Mouse (Mus musculus) lung, embryonic 16.5 days (tissue): ENCODE data around the gene Cend1. TPM values are rescaled to one million over a fixed set of nuclear protein-coding genes. Genes with fewer than 3 reads are reported as not detected.

Source experiments
- ATAC-seq: fragments of 200-750 bp; cut with Nextera tagmentation; 2 replicates; pipeline ENCODE4 v1.8.0; 2017; ENCODE audit warnings: low read depth, mild to moderate bottlenecking, moderate library complexity
- H3K27ac ChIP-seq: fragments of 300-500 bp; sonication (generic); 2 replicates; pipeline ENCODE4 v1.5.1; 2014; ENCODE audit warnings: mild to moderate bottlenecking, control low read depth, low read length
- H3K27me3 ChIP-seq: fragments of 300-500 bp; sonication (generic); 2 replicates; pipeline ENCODE4 v1.6.1; 2014; ENCODE audit warnings: low read depth, low read length, mixed read lengths; ENCODE audit not compliant: control insufficient read depth, insufficient read depth
- H3K36me3 ChIP-seq: fragments of 300-500 bp; sonication (generic); 2 replicates; pipeline ENCODE4 v1.6.1; 2014; ENCODE audit warnings: low read length; ENCODE audit not compliant: control insufficient read depth, insufficient read depth
- H3K4me1 ChIP-seq: fragments of 300-500 bp; sonication (generic); replicated peaks from 2 replicates; pipeline ENCODE4 v1.6.1; 2014; ENCODE audit warnings: low read length, mixed read lengths; ENCODE audit not compliant: control insufficient read depth, insufficient read depth
- H3K4me2 ChIP-seq: fragments of 300-500 bp; sonication (generic); 2 replicates; pipeline ENCODE4 v1.6.1; 2014; ENCODE audit warnings: low read depth, low read length, control low read depth
- H3K4me3 ChIP-seq: fragments of 300-500 bp; sonication (generic); 2 replicates; pipeline ENCODE4 v1.5.1; 2014; ENCODE audit warnings: mild to moderate bottlenecking, low read length, control low read depth
- H3K9ac ChIP-seq: fragments of 300-500 bp; sonication (generic); 2 replicates; pipeline ENCODE4 v1.6.1; 2014; ENCODE audit warnings: low read length, control low read depth
- H3K9me3 ChIP-seq: fragments of 300-500 bp; sonication (generic); 2 replicates; pipeline ENCODE4 v1.6.1; 2016; ENCODE audit warnings: low read length; ENCODE audit not compliant: control insufficient read depth
- WGBS: fragments of 180-500 bp; shearing (Covaris S2); extraction: QIAGEN DNeasy Blood & Tissue Kit; methylation state at CpG from one replicate; pipeline ENCODE4 v1.1.7; 2014; 5-methylcytosine and 5-hydroxymethylcytosine counted together
- polyA plus RNA-seq: library from polyadenylated mRNA; unstranded; fragments of >200 nt; fragmentation: Nextera tagmentation; extraction: Ambion mirVana; gene quantifications from 2 replicates; pipeline ENCODE4 v1.2.1, GENCODE M21; 2015

Gene Cend1
- polyA plus RNA-seq, 1 experiment from 2014 or later: 0.79 TPM

DNA sequence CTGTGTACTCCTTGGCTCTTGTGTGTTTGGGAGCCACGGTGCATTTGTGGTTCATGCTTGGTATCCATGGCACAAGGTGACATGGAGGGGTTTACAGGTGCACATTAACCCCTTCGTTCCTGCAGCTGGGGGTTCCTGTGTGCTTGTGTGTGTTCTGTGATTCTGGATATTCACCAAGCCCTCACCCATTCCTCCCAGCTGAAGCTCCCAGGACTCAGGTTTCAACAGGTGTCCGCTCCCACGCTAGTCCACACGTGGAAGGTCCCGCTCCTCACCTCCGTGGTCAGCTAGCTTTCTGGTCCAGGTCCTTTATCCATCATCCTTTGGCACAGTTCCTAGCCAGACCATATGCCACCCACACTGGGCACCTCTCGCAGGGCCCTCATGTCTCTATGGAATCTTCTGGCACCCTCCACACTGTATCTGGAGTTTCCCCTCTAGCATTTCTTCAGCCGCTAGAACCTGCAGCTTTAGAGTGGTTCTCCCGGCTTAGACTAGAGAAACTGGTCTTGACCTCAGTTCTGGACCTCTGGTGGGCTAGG lies 37.4 kb upstream of the Cend1 start:
- Histone ChIP-seq H3K9ac (peak overlapping the region; percentile 90), H3K4me1 (peaks cover 54% of the 10 kb centered on the region), H3K9me3 (no peaks in the 10 kb centered on the region), H3K4me2 (peak overlapping the region; percentile 90), H3K36me3 (peaks cover 19% of the 10 kb centered on the region), H3K27ac (peak overlapping the region; percentile 37; the same call in 1 of the 2 replicates), H3K27me3 (peaks cover 30% of the 10 kb centered on the region), H3K4me3 (peak overlapping the region; percentile 83)
- no peak for ATAC-seq
- WGBS: 57% methylated on average over 10 of the region's 10 CpGs

DNA sequence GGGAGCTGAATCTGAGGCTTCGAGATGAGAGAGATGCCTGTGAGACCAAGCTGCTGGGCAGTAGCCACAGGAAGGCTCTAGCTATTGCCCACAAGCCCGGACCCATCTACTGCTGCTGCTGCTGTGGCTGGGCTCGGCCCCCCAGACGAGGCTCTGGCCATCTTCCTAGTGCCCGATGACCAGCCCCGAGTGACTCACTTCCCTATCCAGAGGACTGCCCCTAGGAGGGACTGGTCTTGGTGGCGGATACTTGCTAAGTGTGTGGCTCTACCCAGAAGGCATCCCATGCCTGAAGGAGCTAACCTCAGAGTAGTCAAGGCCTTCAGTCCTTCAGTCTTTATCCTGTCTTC lies 36.7 kb upstream of the Cend1 start:
- Histone ChIP-seq H3K4me3 (no peak overlapping the region), H3K4me1 (peaks cover 60% of the 10 kb centered on the region), H3K4me2 (no peak overlapping the region), H3K9me3 (no peaks in the 10 kb centered on the region), H3K9ac (no peak overlapping the region), H3K36me3 (peaks cover 13% of the 10 kb centered on the region), H3K27ac (no peak overlapping the region), H3K27me3 (peaks cover 33% of the 10 kb centered on the region)
- 64% methylated on average over 7 of the region's 7 CpGs for WGBS
- ATAC-seq: no peak

DNA sequence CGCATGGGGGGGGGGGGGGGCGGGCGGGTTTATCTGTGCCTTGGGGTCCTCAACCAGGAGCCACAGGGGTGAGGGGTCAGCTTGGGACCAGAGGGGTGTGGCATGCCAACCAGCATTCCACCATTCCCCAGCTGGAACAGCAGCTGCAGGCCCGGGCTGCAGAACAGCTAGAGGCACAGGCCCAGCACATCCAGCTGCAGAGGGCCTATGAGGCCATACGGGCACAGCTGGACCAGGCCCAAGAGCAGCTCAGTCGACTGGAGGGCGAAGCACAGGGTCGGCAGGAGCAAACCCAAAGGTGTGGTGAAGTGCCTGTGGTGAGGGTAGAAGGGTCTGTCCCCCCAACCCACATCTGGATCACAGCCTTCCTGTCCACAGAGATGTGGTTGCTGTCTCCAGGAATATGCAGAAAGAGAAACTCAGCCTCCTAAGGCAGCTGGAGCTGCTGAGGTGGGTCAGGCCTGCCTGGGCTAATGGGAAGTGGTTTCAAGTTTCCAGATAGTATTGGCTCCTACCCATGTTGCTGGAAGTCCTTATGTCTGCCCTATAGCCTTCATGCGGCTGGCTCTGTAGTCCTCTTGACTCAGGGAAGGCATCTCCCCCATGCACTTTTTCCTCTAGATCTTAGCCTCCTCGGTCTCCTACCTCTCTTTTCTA lies 36.2 kb upstream of the Cend1 start:
- no peak overlapping the region for H3K4me3 ChIP-seq
- peak overlapping the region; percentile 32; the same call in 1 of the 2 replicates for H3K9ac ChIP-seq
- ATAC-seq: no peak
- peaks cover 8% of the 10 kb centered on the region for H3K36me3 ChIP-seq
- WGBS: 39% methylated on average over 8 of the region's 10 CpGs
- no peaks in the 10 kb centered on the region for H3K9me3 ChIP-seq
- H3K27me3 ChIP-seq: peaks cover 38% of the 10 kb centered on the region
- H3K27ac ChIP-seq: no peak overlapping the region
- peaks cover 65% of the 10 kb centered on the region for H3K4me1 ChIP-seq
- peak overlapping the region; percentile 46; the same call in 1 of the 2 replicates for H3K4me2 ChIP-seq

DNA sequence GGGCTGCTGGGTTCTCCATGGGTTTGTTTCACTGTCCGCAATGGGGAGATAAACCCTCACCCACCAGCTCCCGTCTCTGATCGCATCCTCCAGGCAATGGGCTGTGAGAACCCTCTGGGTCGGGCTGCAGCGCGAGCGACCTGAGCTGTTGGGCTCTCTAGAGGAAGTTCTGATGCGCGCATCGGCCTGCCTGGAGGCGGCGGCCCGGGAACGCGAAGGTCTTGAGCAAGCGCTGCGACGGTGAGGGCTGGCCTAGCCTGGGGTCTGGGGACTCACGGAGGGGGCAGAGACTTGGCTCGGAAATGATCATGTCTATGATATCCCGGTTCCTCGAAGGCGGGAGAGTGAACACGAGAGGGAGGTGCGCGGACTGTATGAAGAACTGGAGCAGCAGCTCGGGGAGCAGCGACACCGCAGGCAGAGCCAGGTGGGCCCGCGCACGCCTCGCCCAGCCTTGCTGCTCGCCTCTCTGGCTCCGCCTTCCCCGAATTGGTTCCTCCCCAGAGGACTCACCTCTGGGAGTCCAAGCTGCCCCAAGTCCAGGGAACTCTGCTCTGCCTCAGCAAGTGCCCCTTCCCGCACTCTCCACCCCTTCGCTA lies 35.4 kb upstream of the Cend1 start:
- no peak for ATAC-seq
- H3K27ac ChIP-seq: no peak overlapping the region
- H3K9ac ChIP-seq: peak overlapping the region; percentile 56
- H3K4me1 ChIP-seq: peaks cover 69% of the 10 kb centered on the region
- H3K27me3 ChIP-seq: peaks cover 38% of the 10 kb centered on the region
- H3K36me3 ChIP-seq: peaks cover under 1% of the 10 kb centered on the region; the same call in 1 of the 2 replicates
- H3K4me3 ChIP-seq: peak overlapping the region; percentile 27
- peak overlapping the region; percentile 46 for H3K4me2 ChIP-seq
- 8% methylated on average over 38 of the region's 38 CpGs for WGBS
- no peaks in the 10 kb centered on the region for H3K9me3 ChIP-seq

DNA sequence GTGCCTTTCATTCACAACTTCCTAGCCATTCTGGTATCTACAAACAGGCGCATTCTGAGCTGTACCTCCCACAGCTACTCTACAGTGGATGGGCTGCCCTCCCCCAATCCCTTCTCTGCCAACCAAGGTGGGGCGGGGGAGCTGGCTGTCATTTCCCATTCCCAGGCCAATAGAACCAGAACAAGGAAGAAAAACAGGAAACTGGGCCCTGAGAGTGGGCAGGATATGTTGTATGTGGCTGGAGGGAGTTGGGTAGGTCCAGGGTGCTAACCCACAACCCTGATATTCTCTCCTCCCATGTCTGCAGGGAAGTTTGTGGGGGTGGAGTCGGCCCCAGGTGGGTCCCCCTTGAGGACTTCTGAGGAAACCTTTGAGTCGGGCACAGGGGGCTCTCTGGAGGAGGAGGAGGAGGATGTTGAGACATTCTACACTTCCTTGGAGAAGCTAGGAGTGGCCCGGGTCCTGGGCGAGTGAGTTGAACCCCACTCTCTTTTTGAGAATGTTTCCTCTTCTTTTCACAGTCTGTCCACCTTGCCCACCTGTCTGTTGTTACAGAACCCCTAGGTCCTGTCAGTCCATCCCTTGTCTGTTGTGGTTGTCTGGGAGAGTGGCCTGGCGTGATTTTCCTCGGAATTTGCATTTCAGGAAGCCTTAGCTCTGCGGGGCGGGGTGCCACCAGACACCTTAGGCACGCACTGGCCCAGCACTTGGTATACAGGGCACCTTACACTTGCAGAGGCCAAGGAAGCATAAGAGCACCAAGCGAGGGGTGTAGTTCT lies 34.7 kb upstream of the Cend1 start:
- Histone ChIP-seq H3K9me3 (no peaks in the 10 kb centered on the region), H3K9ac (peak overlapping the region; percentile 56), H3K36me3 (0 out of 2 replicates have a peak, but pooled peaks cover 2% of the 10 kb centered on the region), H3K4me2 (peak overlapping the region; percentile 46), H3K4me1 (peaks cover 62% of the 10 kb centered on the region), H3K27me3 (peaks cover 38% of the 10 kb centered on the region), H3K27ac (peak overlapping the region; percentile 75), H3K4me3 (peak overlapping the region; percentile 27)
- no peak for ATAC-seq
- WGBS: 36% methylated on average over 12 of the region's 12 CpGs

DNA sequence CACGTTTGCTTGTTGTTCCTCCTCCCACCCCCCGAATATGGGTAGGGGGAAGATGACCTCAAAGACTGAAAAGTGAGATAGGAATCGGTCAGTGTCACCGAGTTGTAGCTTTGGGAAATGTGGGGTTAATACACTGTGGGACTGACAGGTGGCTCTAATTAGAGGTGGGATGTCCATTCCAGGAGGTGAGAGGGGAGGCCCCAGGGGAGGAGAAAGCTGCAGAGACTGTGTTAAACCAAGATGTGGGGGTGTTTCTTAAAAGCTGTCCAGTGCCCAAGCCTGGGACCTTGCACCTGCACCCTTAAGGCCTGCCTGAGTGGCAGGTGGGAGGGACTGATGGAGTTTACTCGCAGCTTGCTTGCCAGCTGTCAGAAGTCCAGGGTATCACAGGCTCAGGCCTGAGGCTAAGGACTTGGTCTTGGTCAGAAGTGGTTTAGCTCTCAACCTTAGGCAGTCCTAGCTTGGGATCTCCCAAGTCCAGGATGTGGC lies 33.1 kb upstream of the Cend1 start:
- H3K4me1 ChIP-seq: peaks cover 52% of the 10 kb centered on the region
- H3K4me2 ChIP-seq: peak overlapping the region; percentile 79
- peak overlapping the region; percentile 74 for H3K9ac ChIP-seq
- no peaks in the 10 kb centered on the region for H3K9me3 ChIP-seq
- no peak for ATAC-seq
- H3K4me3 ChIP-seq: peak overlapping the region; percentile 54
- H3K36me3 ChIP-seq: 0 out of 2 replicates have a peak, but pooled peaks cover 6% of the 10 kb centered on the region
- H3K27ac ChIP-seq: peak overlapping the region; percentile 44; the same call in 1 of the 2 replicates
- WGBS: 11% methylated on average over 5 of the region's 5 CpGs
- H3K27me3 ChIP-seq: peaks cover 38% of the 10 kb centered on the region

DNA sequence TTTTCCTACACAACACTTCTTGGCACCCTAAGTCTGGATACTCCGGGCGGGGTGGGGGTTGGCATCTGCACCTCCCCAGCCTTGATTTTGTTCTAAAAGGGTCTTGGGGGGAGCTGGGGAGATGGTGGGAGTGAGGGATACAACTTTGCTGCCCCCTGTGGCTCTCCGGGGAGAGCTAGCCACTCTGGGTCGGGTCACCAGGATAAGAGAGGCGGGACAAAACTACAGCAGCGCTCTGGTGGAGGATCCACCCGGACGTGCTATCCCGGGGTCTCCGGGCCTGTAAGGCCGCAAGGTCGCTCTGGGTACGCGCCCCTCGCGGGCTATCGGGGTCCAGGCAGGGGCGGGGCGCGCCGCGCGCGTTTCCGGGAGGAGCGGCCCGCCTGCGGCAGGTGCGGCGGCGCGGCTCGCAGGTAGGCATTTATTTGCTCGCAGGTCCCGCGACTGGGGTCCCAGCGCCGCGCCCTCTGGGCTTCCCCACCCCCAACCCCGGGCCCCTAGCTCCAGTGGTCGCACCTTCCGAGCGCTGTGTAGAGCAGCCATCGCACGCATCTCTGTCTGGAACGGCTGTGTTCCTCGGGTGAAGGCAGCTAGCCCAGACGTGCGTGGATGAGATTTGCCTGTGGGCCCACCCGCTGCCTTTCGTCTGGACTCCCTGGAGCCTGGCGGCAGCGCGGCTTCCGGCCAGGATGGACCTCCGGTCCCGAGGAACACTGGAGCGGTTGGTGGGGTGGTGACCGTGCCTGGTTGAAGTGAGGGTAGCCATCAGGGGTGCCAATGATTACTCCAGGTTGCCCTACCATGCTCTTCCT lies 32.4 kb upstream of the Cend1 start:
- Histone ChIP-seq H3K27me3 (peaks cover 38% of the 10 kb centered on the region), H3K9ac (peak overlapping the region; percentile 74), H3K4me3 (peak overlapping the region; percentile 54), H3K9me3 (no peaks in the 10 kb centered on the region), H3K27ac (peak overlapping the region; percentile 44), H3K4me1 (peaks cover 48% of the 10 kb centered on the region), H3K4me2 (peak overlapping the region; percentile 79), H3K36me3 (0 out of 2 replicates have a peak, but pooled peaks cover 6% of the 10 kb centered on the region)
- WGBS: 2% methylated on average over 55 of the region's 59 CpGs
- peak; percentile 15; the same call in 1 of the 2 replicates for ATAC-seq

DNA sequence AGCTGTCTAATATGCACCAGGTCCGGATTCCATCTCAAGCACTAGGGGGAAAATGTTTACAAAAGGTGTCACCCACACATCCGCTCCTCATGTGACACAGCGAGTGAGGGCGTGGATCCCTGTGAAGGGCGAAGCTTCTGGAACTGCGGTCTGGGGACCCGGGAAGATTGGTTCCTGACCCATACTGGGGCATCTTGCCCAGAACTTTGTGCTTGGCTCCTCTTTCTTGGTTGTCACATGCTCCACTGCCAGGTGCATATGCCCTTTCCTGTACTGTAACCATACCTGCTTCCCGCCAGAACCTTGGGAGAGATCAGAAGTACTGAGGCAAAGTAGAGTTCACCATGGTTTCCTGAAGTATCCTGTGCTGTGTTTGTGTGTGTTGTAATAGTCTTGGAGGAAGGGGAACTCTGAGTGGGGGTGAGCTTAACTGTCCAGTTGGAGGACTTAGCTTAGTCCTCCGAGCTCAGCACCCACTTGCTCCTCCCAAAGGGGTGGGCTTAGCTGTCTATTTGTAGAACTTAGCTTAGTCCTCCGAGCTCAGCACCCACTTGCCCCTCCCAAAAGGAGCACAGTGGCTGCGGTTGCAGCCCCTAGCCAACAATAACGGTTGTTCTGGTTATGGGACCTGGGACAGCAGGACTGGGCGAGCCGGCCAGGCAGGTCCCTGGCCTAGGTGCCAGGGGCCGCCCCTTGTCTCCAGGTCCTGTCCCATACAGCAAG lies 31.3 kb upstream of the Cend1 start, which contains the start of gene Cracr2b:
TSS of gene Cracr2b (plus strand) at position 704 of the 723 bp plus-strand sequence.
- Histone ChIP-seq H3K27me3 (peaks cover 38% of the 10 kb centered on the region), H3K4me1 (peaks cover 50% of the 10 kb centered on the region)

More for the DNA sequence above, 31.3 kb upstream of the Cend1 start, which contains the start of gene Cracr2b:
- 0 out of 2 replicates have a peak, but pooled peaks have one; percentile 4 for ATAC-seq
- peak within 1 kb of the TSS; percentile 54 for H3K4me3 ChIP-seq
- H3K9me3 ChIP-seq: no peaks in the 10 kb centered on the region
- H3K4me2 ChIP-seq: peak within 1 kb of the TSS; percentile 79
- whole genome bisulfite sequencing: 44% methylated on average over 15 of the region's 15 CpGs
- H3K36me3 ChIP-seq: 0 out of 2 replicates have a peak, but pooled peaks cover 6% of the 10 kb centered on the region
- H3K9ac ChIP-seq: peak within 1 kb of the TSS; percentile 74
- H3K27ac ChIP-seq: peak within 1 kb of the TSS; percentile 47
